Mouse (Mus musculus) urinary bladder, postnatal 14 days (tissue): ENCODE results near the gene Gm28035.
A peak's percentile ranks its signal among the peaks of the same experiment; 100 is the strongest.

Experiments
- DNase-seq: peaks from one replicate; pipeline ENCODE4 v3.0.0; 2021; ENCODE audit warnings: low spot score

Gm28035 gene

DNA sequence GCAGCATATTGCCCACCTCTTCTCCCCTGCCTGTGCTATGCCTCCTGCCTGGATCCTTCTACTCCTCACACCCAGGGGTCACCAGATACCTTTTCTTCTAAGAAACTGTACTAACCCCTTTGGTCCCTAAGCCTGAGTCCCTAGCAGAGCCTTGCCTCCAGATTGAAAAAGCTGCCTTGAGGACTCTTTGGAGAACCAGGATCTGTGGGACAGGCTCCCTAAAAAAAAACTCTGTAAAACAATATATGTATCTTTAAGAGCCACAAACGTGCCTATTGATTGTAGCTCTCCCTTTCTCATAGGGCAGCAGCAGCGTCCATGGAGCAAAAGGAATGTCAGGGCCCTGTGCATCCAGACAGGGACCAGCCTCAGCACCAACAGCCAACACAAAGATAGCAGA is at the start of gene Gm28035:
Gm28035 (plus strand) TSS at position 301 of the 400 bp plus-strand sequence.
- DNase-seq, result no peak

DNA sequence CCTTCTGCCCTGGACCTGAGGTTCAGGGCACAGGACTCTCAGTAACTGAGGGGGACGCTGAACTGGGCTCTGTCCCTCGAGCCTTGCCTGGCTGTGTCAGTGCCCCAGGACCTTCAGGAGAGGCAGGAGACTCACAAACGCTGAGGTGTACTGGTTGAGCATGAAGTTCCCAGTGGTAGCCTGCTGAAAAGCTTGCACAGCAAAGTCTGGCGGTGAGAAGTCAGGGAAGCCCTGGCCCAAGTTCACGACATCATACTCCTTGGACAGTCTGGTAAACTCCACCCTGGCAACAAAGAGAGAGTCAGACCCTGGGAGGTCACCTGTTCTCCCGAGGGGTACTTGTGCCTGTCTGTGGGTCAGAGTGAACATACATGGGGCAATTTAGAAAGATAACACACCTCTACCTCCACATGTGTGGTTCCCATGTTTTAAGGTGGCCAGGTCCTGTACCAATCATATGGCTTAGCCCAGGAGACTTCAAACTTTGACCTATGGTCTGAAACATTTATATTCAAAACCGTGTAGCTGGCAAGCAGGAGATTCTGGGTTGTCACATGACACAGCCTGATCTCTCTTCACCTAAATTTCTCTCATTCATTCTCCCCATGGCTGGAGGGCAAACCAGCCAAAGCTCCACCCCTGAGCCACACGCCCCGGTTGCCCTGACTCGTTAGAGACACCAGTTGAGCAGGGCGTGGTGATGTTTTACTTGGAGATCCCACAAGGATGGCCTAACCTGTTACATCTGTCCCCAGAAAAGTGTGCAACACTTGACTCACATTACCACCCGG is 48.4 kb upstream of the Gm28035 start:
- DNase-seq, result no peak

DNA sequence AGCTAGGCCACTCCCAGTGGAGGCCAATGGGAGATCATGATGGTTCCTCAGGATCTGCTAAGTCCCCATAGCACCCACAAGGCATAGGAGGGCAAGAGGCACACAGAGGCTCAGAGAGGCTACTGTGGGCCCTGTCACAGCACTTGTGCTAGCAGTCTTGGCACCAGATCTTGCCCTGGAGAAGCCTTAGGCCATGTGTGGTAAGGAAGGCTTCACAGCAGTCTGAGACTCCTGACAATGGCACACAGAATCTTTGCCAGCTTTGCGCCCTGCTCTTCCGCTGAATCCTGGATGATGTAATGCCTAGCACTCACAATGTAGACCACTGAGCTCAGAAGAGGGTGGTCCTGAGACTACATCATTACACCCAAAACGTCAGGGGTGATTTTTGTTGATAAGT is 45.7 kb upstream of the Gm28035 start:
- DNase-seq, result no peak

- no peak for DNase-seq
Observed at GRCm38 (mm10) chr2:30198021-30198420, 42.3 kb upstream of the Gm28035 start.

- DNase-seq, result peak; percentile 49
Observed at GRCm38 (mm10) chr2:30199984-30200383, 40.4 kb upstream of the Gm28035 start.

DNA sequence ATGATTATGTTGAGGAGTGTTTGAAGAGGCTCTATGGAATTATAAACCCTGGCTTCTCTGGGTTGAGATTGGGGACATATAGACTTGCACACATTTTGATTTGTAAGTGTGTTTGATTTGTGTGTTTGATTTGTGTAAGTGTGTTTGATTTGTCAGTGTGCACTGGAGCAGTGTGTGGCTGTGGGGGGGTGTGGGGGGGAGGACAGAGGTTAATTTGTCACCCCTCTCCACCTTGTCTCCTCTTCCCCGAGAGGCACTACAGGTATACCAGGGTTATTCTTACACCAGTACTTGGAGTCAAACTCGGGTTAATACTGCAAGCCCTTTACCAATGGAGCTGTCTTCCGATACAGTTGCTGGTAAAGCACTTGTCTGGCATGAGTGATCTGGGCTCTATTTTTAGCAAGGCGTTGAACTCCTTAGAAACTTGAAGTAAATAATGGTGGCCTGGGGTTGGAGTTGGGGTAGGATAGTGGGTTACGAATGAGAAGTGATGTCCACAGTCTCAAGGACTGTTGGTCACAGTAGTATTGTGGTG is 39.9 kb upstream of the Gm28035 start:
- no peak for DNase-seq

DNA sequence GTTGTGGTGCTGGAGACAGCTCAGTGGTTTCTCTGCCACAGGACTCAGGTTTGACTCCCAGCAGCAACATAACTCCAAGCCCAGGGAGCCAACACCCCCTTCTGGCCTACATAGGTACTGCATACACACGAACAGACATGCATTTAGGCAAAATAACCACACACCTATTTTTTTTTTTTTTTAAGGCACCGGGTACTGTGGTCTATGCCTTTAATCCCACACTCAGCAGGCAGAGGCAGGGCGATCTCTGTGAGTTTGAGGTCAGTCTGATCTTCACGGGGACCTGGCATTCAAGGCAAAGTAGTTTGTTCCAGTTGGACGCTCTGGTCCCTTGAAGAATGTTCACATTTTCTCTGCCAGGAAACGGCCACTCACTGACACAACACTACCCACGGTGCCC is 36.9 kb upstream of the Gm28035 start:
- DNase-seq, result no peak

- peak; percentile 64 for DNase-seq
Observed at GRCm38 (mm10) chr2:30205255-30205628, 35.1 kb upstream of the Gm28035 start.

GRCm38 (mm10) chr2:30205629-30206357 is 34.6 kb upstream of the Gm28035 start, which contains the start of gene Kyat1:
Gene Kyat1, minus strand, starts transcription at chr2:30205847.
- DNase-seq, result peak; percentile 95

- DNase-seq, result no peak
Observed at GRCm38 (mm10) chr2:30207401-30207800, 33.0 kb upstream of the Gm28035 start.

DNA sequence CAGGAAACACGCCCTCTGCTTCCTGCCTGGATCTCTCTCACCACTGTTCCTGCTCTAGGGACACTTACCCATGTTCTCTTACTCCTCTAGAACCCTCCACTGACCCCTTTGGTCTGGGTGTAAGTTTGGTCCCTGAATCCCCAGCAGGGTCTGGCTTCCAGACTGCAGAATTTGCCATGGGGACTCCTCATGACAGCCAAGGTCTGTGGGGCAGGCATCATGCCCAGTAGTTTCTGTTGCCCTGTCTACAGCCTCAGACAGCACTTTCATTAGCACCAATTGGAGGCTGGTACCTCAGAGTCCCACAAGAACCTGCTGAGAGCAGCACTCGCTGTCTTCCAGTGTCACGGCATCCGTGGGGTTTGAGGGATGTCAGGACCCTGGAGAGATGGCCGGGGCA is 32.5 kb upstream of the Gm28035 start:
- no peak for DNase-seq

DNA sequence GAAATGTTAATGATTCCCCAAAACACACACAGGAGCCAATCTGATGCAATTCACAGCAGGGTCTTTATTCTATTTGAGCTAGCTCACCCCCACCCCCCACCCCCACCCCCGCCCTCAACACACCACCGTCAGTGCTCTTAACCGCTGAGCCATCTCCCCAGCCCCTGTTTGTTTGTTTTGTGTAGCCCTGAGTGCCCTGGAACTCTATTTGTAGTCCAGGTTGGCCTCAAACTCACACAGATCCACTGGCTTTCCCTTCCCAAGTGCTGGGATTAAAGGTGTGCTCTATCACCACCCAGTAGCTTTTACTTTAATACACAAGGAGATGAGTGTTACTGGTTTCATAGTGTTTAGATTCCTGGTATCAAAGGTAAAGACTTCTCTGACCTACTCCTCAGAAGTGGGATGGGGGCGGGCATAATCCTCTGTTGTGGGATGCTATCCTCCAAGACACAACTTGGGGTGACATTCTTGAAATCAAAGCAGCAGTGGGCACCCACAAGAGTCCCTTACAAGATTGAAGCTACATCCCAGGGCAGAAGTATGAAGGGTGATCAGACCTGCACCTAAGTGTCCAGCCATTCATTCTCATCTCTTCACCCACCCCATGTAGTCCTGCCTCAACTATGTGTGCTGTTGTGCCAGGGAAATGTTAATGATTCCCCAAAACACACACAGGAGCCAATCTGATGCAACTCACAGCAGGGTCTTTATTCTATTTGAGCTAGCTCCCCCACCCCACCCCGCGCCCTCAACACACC is 28.8 kb upstream of the Gm28035 start:
- no peak for DNase-seq

GRCm38 (mm10) chr2:30212169-30212545 is 28.2 kb upstream of the Gm28035 start:
- no peak for DNase-seq

DNA sequence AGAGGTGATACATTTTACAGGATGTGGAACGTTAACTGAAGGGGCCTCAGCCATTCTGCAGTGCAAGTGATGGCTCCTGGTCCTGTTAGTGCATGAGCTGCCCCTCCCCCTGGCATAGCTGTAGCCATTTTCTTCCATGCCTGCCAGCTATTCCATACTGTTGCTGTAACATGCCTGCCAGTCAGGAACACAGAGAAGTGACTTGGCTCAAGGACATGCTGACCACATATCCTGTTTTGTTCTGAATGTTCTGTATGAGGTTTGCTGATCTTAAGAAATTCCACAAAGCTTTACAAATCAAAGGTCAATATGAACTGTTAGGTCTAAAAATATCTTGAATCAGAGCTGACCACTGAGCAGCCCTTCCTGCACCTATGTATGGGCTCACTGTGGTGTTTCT is 27.4 kb upstream of the Gm28035 start:
- DNase-seq, result no peak

DNA sequence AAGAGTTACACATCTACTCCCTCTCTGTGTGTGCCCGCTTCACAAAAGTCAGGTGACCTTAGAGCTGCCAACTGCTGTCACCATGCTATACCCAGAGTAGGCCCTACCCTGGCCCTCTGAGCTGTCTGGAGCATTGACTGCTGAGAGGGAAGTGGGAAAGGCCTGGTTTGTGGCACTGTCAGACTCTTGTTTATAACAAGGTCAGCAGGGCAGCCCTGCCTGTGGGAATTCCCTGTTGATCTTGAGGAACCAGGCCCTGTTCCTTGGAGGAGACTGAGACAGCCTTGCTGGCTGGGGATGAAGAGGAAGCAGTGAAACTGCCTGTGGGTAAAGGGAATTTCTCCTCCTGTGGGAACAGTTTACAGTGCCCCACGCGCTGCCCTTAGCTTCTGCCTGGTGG is 25.6 kb upstream of the Gm28035 start:
- no peak for DNase-seq

- DNase-seq, result no peak
Observed at GRCm38 (mm10) chr2:30215493-30215892, 24.9 kb upstream of the Gm28035 start.

GRCm38 (mm10) chr2:30216293-30216692 is 24.1 kb upstream of the Gm28035 start:
- no peak for DNase-seq

GRCm38 (mm10) chr2:30235593-30235992 is 4.8 kb upstream of the Gm28035 start:
- no peak for DNase-seq

- DNase-seq, result no peak
Observed at GRCm38 (mm10) chr2:30236426-30237198, 3.8 kb upstream of the Gm28035 start.

DNA sequence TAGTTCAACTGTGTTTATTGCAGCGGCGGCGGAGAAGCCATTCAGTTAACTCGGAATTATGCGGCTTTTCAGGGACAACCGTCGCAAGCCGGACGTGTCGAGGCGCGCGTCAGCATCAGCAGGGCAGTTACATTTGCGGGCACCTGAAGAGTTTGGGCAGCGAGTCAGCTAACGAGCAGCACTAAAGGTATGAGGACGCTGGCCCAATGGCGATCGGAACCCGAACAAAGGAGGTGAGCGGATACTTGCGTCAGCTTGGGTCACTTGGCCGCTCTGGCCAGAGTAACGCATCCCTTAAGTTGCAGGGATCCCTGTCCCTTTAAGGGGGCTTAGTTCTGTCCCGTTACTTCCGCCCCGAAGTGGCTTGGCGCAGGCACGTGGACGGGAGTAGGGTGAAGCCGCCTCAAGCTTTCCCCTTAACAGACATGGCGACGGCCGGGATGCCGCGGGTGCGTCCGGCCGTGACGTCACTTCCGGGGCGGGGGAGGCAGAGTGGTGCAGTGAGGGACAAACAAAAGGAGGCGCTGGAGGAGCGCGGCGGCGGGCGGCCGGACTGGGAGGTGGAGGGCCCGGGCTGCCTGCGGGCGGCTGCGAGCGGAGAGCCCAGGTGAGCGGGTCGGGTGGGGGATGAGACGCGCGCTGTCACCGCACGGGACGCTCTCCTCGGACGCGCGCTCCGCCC is 3.0 kb upstream of the Gm28035 start, which contains the start of gene Lrrc8a:
Lrrc8a (plus strand) TSS at position 517 of the 682 bp plus-strand sequence.
- peak; percentile 100 for DNase-seq

- DNase-seq, result peak; percentile 70
Observed at GRCm38 (mm10) chr2:30237881-30238280, 2.5 kb upstream of the Gm28035 start.
